Mouse (Mus musculus): ENCODE data around the gene Glcci1.

DNA sequence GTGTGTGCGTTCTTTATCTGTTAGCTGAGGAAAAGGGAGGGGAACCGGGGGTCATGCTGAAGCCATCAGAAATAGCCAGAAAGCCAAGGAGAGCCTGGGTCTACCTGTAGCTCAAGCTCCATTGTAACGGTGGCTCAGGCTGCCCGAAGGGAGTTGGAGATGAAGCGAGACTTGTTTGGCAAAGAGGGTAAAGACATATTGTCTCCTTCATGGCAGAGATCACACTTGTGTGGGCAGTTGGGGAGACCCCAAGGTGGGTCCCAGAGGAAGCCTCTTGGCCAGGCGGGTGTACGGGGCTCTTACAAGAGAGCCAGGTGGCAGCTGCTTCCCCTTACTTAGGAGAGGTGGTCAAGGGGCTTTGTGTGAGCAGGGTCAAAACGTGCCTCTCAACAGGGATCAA lies 118.8 kb downstream of the Glcci1 start:
- TF ChIP-seq EP300 (IDR thresholded peaks at IDR 0.05; ENCODE audit: insufficient read depth, low read depth, low read length) (no peak), CTCF (IDR thresholded peaks at IDR 0.05; ENCODE audit: low read depth, low read length) (no peak), POLR2A (IDR thresholded peaks at IDR 0.05; ENCODE audit: insufficient read depth, low read length) (no peak)

All from ES-Bruce4 (cell line).